Mouse (Mus musculus): ENCODE measurements around the gene Omt2a.
"Not testable (repeated sequence)": the region's sequence is repeated elsewhere in the genome, so short reads cannot be mapped to it uniquely, and the experiment has no call there.

Omt2a gene

DNA sequence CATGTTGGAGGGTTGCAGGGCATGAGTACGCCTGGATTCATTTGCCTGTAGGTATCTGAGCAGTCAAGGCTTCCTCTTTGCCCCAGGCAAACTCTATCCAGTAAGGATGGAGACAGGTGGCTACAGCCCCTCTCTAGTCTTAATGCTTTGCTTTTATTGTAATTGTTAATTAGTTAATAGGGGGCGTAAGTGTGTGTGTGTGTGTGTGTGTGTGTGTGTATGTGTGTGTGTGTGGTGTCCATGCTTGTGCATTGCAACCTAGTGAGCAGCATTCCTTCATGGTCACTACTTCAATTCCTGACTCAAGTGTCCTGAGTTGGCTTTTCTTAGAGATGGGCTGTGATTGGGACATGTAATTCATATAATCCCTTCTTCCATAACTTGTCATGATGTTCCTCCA is at the start of gene Omt2a:
TSS of gene Omt2a (minus strand) at position 101 of the 400 bp plus-strand sequence.
- no peak for DNase-seq (ENCODE audit: low spot score in 2 of 2)

DNA sequence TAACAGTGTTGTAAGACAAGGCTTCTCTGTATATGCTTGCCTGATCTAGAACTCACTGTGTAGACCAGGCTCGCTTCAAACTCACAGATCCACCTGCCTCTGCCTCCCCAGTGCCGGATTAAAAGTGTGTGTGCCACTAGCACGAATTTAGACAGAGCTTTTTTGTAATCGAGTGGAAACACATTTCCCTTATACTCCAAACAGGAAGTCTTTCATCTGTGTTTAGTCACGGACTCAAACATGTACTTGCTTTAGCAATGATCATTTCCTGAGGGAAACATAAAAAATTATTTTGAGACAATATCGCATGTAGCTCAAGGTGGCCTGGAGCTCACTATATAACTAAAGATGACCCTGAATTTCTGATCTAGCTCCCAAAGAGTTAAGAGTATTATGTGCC is 48.8 kb upstream of the Omt2a start:
- DNase-seq (ENCODE audit: low spot score in 2 of 2), result no peak

DNA sequence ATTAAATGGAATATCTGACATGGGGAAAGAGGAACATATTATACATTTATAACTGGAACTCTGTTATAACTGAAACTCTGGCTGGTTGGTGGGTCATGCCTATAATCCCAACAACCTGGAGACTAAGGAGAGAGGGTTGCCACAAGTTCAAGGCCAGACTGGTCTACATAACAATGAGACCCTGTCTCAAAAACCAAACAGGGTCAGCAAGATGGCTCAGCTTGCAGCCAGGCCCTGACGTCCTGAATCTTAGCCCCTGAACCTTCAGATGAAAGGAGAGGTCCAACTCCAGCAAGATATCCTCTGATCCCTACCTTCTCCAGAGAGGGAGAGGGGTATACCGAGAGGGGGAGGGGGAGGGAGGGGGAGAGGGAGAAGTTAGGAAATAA is 45.9 kb upstream of the Omt2a start:
- DNase-seq (ENCODE audit: low spot score in 2 of 2), result no peak

GRCm38 (mm10) chr9:78359750-78360483 is 45.3 kb upstream of the Omt2a start:
- DNase-seq (ENCODE audit: low spot score in 2 of 2), result no peak

DNA sequence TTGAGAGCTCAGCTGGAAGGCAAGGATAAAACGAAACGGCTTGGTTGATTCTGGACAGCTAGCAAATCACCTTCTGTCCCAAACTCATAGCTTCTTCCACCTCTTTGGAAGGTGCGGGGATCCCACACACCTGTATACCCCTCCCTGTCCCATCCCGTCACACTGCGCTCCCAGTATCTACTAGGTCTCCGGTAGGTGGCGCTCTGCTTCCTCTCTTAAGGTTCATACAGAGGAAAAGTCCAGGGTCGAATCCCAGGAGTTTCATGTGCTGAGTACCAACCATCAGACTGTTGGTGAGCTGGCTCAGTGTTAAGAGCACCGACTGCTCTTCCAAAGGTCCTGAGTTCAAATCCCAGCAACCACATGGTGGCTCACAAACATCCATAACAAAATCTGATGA is 43.5 kb upstream of the Omt2a start:
- peak; percentile 31 to 82 for DNase-seq (ENCODE audit: low spot score in 2 of 2)

GRCm38 (mm10) chr9:78355611-78356010 is 41.0 kb upstream of the Omt2a start, which contains the start of gene Gsta2:
TSS of gene Gsta2 (minus strand) at chr9:78355788.
- DNase-seq (ENCODE audit: low spot score in 2 of 2), result no peak

DNA sequence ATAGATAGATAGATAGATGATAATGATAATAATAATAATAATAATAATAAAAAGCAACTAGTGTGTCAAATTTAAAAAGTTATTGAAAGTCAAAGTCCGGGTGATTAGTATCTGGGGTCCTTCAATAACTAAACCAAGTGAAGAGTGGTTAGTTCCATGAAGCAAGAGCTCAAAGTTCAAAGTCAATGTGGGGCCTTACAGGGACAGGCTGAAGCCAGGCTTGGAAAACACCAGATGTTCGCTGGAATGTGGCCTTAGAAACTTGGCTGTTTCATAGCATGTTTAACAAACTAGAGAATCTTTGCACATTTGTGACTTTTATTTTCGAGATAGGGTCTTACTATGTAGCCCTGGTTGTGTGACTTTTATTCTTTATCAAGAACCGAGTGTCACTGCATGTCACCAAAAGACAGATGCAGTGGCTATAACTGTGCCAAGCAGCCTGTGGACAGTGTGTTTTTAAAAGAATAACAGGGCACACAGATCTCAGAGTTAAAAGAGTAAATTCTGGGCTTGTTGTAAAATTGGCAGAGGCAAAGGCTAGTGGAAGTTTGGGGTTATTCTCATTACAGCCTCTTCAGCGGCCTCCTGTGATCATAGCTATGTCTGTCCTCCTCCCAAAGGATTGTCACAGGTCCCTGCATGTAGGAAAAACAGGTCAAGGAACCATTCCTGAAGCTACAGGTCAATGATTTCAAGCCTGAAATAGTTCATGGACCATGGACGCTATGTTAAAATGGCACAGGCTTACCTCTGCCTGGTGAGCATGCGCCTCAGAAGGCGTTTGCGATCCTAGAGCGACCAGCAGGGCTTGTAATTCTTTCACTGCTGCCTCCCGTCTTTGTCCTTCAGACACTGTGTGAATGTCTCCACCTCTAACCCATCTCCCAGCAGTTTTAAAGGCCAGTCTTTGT is 40.3 kb upstream of the Omt2a start:
- DNase-seq (ENCODE audit: low spot score in 2 of 2), result no peak

DNA sequence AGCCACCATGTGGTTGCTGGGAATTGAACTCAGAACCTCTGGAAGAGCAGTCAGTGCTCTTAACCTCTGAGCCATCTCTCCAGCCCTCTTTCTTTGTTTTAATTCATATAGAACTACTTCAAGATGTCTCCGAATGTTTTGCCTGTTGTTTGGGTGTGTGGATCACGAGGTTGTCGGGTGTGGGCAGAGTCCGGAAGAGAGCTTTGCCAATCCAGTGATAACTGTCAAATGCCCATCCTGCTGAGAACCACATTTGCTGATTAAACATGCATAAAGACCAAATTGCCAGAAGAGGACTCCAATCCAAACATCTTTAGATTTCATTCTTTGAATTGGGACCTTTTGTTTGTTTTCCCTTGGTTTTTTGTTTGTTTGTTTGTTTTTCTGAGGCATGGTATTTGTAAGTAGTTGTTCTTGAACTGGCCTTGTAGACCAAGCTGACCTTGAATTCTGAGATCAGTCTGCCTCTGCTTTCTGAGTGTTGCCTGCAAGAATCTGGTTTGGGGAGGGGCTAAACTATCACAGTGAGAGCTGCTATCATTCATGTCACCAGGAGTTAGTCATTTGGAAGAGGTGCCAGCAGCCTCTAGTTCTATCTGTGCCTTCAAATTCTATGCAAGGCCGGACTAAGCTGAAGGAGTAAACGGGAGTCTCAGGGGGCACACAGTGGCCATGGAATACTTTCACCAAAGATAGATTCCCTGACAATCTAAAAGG is 37.1 kb upstream of the Omt2a start:
- no peak for DNase-seq (ENCODE audit: low spot score in 2 of 2)

DNA sequence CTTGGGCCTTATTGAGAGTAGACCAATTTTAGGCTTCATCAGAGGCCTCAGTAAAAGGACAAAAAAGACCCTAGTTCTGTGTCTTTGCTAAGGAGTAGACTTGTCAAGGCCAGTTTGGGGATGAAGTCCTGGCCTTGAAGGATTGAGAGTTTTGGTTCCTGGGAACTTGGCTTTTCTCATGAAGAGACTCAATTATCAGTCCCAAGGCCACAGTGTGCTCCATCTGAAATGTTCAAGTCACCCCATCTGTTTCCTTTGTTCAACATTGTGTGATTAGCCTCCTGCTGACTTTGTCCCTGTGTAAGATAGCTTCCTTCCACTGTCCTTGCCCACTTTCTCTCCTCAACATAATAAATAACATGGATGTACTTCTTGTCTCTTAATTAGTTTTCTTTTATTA is 35.4 kb upstream of the Omt2a start:
- not testable (repeated sequence) for DNase-seq (ENCODE audit: low spot score in 2 of 2)

DNA sequence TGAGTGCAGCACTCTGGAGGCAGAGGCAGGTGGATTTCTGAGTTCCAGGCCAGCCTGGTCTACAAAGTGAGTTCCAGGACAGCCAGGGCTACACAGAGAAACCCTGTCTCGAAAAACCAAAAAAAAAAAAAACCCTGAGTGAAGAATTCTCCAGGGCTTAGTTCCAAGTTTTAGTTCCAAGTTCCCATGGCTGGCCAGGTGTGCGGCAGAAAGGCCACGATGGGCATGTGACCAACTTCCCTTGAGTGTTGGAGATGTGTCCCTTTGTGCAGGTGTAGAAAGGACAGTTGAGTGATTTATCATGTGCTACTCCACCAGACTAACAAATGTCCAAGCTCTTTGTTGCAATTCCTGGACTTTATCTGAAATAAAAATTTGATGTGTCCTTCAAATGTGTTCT is 34.5 kb upstream of the Omt2a start:
- DNase-seq (ENCODE audit: low spot score in 2 of 2), result not testable (repeated sequence)

GRCm38 (mm10) chr9:78348206-78349004 is 33.8 kb upstream of the Omt2a start:
- DNase-seq (ENCODE audit: low spot score in 2 of 2), result not testable (repeated sequence)

GRCm38 (mm10) chr9:78347004-78347403 is 32.4 kb upstream of the Omt2a start:
- DNase-seq (ENCODE audit: low spot score in 2 of 2), result no peak

- not testable (repeated sequence) for DNase-seq (ENCODE audit: low spot score in 2 of 2)
These were observed 30.6 kb upstream of the Omt2a start for GRCm38 (mm10) chr9:78345235-78345634.

GRCm38 (mm10) chr9:78343055-78343454 is 28.5 kb upstream of the Omt2a start:
- not testable (repeated sequence) for DNase-seq (ENCODE audit: low spot score in 2 of 2)

DNA sequence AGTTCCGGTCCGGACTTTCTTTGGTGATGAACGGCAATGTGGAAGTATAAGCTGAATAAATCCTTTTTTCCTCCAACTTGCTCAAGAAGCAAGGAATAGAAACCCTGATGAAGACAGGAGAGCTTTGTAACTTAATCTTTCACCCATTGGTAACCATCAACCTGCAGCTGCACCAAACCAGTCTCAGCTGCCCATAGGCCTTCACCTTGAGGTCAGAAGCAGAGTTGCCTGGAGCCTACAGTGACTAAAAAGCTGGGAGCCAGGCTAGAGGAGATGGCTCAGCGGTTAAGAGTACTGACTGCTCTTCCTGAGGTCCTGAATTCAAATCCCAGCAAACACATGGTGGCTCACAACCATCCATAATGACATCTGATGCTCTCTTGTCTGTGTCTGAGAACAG is 27.9 kb upstream of the Omt2a start:
- DNase-seq (ENCODE audit: low spot score in 2 of 2), result not testable (repeated sequence)

DNA sequence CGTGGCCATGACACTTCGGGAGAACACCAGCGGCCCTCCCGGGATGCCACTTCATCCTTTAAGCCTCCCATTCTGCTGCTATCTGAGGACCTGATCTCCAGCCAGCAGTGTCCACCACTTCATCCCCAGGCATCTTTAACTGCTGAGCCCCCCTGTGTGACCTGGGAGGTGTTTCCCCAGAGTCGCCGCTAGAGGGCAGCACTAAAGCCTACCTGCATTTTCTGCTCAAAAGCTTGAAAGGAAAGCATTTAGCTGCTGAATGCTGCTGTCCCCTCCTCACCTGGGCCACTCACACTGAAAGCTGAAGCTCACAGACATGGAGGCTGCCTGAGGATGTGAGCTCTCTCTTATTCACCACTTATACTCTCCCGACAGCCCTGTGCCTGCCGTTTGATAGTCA is 25.7 kb upstream of the Omt2a start:
- DNase-seq (ENCODE audit: low spot score in 2 of 2), result peak; percentile 27 to 82

DNA sequence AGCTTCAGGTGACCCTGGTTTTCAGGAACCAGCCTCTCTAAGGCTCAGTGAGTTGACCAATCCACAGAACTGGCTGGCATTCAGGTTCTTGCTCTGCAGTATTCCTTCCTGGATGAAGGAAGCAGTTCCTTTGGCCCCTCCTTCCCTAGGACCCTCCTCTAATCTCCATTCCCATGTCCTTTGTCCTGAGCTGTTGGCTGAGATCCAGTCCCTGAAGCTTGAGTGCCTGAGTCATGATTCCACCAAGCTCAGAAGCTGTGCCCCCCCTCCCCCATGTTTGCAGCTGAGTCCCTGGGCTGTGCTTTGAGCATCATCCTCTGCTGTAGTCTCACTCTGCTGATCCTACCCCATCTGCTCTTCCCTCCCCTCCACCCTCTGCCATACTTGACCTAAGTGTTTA is 22.5 kb upstream of the Omt2a start:
- DNase-seq (ENCODE audit: low spot score in 2 of 2), result not testable (repeated sequence)

GRCm38 (mm10) chr9:78327289-78327688 is 12.7 kb upstream of the Omt2a start, which contains the start of gene Omt2b:
TSS of gene Omt2b (plus strand) at chr9:78327589.
- not testable (repeated sequence) for DNase-seq (ENCODE audit: low spot score in 2 of 2)

DNA sequence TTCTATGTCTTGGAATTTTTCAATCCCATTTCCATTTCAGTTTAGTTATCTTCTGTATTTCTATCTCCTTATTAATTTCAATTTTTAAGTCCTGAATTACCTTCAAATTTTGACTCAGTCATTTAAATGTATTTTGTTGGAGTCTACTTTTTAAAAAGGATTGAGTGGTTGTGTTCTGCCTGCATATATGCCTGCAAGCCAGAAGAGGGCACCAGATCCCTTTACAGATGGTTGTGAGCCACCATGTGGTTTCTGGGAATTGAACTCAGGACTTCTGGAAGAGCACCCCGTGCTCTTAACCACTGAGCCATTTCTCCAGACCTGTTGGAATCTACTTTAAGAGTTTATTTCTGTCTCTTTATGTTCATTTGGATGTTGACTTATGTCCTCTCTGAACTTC is 4.9 kb upstream of the Omt2a start:
- DNase-seq (ENCODE audit: low spot score in 2 of 2), result no peak

GRCm38 (mm10) chr9:78308122-78308521 is 6.5 kb downstream of the Omt2a start:
- DNase-seq (ENCODE audit: low spot score in 2 of 2), result not testable (repeated sequence)

DNA sequence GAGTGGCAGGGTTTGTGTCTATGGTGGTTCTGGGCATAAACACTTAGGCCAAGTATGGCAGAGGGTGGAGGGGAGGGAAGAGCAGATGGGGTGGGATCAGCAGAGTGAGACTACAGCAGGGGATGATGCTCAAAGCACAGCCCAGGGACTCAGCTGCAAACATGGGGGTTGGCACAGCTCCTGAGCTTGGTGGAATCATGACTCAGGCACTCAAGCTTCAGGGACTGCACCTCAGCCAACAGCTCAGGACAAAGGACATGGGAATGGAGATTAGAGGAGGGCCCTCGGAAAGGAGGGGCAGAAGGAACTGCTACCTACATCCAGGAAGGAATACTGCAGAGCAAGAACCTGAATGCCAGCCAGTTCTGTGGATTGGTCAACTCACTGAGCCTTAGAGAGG is 15.5 kb downstream of the Omt2a start:
- DNase-seq (ENCODE audit: low spot score in 2 of 2), result not testable (repeated sequence)

All from spleen, postnatal 4 days (tissue).